Mouse (Mus musculus) thymus, adult 2 months (tissue): ENCODE measurements around the gene Ccdc88c. TPM values are rescaled to one million over a fixed set of nuclear protein-coding genes. Genes with fewer than 3 reads are reported as not detected.

Experiments used
- DNase-seq: peaks from one replicate; pipeline ENCODE4 v3.0.0; 2021
- H3K27ac ChIP-seq: fragments of 200-500 bp; 2 replicates; pipeline ENCODE4 v1.5.1; 2012; ENCODE audit warnings: low read length, control low read depth; ENCODE audit not compliant: control insufficient read depth, insufficient read depth
- H3K27me3 ChIP-seq: fragments of 200-500 bp; 2 replicates; pipeline ENCODE4 v1.6.1; 2012; ENCODE audit warnings: mild to moderate bottlenecking, low read length, moderate library complexity, mixed read lengths; ENCODE audit not compliant: control insufficient read depth, insufficient read depth
- H3K36me3 ChIP-seq: fragments of 200-500 bp; 2 replicates; pipeline ENCODE4 v1.6.1; 2012; ENCODE audit warnings: mild to moderate bottlenecking, low read length, moderate library complexity; ENCODE audit not compliant: control insufficient read depth, insufficient read depth
- H3K4me1 ChIP-seq: fragments of 200-500 bp; replicated peaks from 2 replicates; pipeline ENCODE4 v1.6.1; 2012; ENCODE audit warnings: low read length; ENCODE audit not compliant: control insufficient read depth, insufficient read depth
- H3K4me3 ChIP-seq: fragments of 200-500 bp; 2 replicates; pipeline ENCODE4 v1.5.1; 2012; ENCODE audit warnings: mild to moderate bottlenecking, low read length, control low read depth, moderate library complexity; ENCODE audit not compliant: control insufficient read depth, insufficient read depth
- CTCF ChIP-seq: fragments of 200-500 bp; IDR thresholded peaks from 2 replicates; pipeline ENCODE4 v1.5.1; 2012; ENCODE audit warnings: mild to moderate bottlenecking, control low read depth, low read length, moderate library complexity, borderline replicate concordance; ENCODE audit not compliant: control insufficient read depth, poor library complexity, insufficient read depth; ENCODE audit errors: extremely low read depth
- POLR2A ChIP-seq: fragments of 200-500 bp; IDR thresholded peaks from 2 replicates; pipeline ENCODE4 v1.6.1; 2012; ENCODE audit warnings: mild to moderate bottlenecking, low read length, control low read depth, moderate library complexity; ENCODE audit not compliant: control insufficient read depth, poor library complexity, insufficient read depth; ENCODE audit errors: extremely low read depth
- WGBS: fragments of 180-500 bp; shearing (Covaris S2); methylation state at CpG from one replicate; pipeline ENCODE4 v1.1.7; 2018; 5-methylcytosine and 5-hydroxymethylcytosine counted together
- polyA plus RNA-seq: library from polyadenylated mRNA; depleted of rRNA; stranded (reverse); fragments of >200 nt; gene quantifications from 2 replicates; pipeline ENCODE4 v1.2.3, GENCODE M21; 2012

Ccdc88c gene
- polyA plus RNA-seq, 1 experiment = 75.0 TPM

GRCm38 (mm10) chr12:100990291-100990690 is 38.6 kb downstream of the Ccdc88c start:
- no peaks in the 10 kb centered on the region for H3K36me3 ChIP-seq
- DNase-seq = no peak
- no peak for TF ChIP-seq CTCF
- no peak for TF ChIP-seq POLR2A
- no peaks in the 10 kb centered on the region for H3K27me3 ChIP-seq
- H3K4me3 ChIP-seq = no peak overlapping the region
- 92% methylated on average over 12 of the region's 12 CpGs for WGBS
- peaks cover 70% of the 10 kb centered on the region for H3K4me1 ChIP-seq
- no peak overlapping the region for H3K27ac ChIP-seq

DNA sequence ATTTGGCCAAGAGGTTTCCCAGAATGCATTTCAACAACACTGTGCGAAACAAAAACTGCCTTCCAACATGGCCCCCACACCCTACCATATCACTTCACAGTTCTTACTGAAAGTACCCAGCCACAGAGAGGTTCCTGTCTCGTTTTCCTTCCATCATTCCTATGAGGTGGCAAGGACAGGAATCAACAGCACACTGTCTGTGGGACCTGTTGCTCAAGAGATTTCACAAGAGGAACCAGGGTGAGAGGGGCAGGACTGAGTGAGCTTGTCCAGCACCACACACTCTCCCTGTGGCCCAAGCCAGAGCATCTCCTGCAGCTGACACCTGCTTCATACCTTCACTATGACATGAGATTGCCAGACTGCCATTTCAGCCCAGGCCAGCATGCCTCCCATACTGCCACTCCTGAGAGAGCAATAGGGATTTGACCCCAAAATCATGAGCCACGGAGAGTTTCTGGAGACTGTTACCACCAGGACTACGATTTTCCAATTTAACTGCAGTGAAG is 39.0 kb downstream of the Ccdc88c start:
- Histone ChIP-seq H3K27me3 (no peaks in the 10 kb centered on the region), H3K4me1 (peaks cover 70% of the 10 kb centered on the region), H3K36me3 (no peaks in the 10 kb centered on the region), H3K27ac (no peak overlapping the region), H3K4me3 (no peak overlapping the region)
- no peak for TF ChIP-seq CTCF
- TF ChIP-seq POLR2A = no peak
- no peak for DNase-seq
- 89% methylated on average over 4 of the region's 4 CpGs for WGBS

DNA sequence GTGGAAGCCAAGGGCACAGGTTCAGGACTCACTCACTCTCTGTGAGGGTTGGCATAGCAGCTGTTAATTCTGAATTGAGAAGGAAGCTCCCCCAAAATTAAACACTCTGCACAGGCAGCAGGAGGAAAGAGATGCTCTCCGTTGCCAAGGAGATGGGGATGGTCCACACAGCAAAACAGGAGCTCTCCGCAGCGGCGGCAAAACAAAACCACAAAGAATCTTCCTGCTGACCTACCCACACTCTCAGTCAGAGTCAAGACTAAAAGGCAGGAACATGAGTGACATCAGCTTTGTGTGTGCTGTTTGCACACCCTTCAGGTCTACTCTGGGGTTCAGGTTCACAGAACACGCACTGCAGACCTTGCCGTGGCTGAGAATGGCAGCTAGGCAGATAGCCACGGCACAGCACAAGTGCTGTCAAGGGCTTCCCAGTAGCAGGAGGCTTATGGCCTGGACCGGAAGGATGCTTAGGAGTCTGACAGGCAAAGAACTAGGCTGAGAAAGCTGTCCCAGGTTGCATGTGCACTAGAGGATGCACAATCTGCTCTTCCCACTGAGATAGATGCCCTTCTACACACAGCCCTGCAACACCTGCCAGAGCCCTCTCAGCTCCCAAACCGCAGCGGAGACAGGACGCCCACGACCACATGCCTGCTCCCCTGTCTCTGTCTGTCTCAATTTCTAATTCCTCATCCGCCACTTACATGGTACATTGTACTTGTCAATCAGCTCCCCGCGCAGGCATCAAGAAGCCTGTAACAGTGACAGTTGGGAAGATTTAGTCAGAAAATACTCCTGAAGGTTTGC is 40.3 kb downstream of the Ccdc88c start:
- peak; percentile 58 for DNase-seq
- Histone ChIP-seq H3K4me1 (peaks cover 61% of the 10 kb centered on the region), H3K27me3 (no peaks in the 10 kb centered on the region), H3K27ac (no peak overlapping the region), H3K4me3 (no peak overlapping the region), H3K36me3 (no peaks in the 10 kb centered on the region)
- TF ChIP-seq POLR2A (no peak), CTCF (no peak)
- 16% methylated on average over 15 of the region's 15 CpGs for WGBS

DNA sequence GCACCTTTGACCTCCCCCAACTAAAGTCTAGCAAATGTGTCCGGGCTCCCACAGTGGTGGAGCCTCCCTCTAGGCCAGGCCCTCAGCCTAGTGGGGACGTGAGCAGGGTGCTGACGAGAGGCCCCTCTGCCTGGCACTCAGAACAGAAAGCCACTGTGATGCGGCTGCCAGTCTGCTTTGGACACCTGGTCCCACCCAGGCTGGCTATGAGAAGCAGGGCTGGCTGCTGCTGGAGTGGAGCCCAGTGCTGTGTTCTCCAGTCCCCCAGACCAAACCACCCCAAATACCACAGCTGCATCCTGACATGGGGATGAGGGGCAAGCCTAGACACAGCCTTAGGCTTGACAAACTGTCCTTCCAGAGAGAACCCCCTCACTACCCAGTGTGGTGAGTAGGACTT is 42.4 kb downstream of the Ccdc88c start:
- Histone ChIP-seq H3K27me3 (no peaks in the 10 kb centered on the region), H3K27ac (no peak overlapping the region), H3K36me3 (peaks cover 8% of the 10 kb centered on the region; the same call in 1 of the 2 replicates), H3K4me1 (peaks cover 41% of the 10 kb centered on the region), H3K4me3 (no peak overlapping the region)
- WGBS = 43% methylated on average over 4 of the region's 4 CpGs
- TF ChIP-seq POLR2A (no peak), CTCF (no peak)
- DNase-seq = no peak

- no peak overlapping the region for H3K27ac ChIP-seq
- TF ChIP-seq CTCF = no peak
- no peak for TF ChIP-seq POLR2A
- WGBS = 86% methylated on average over 2 of the region's 2 CpGs
- peaks cover 8% of the 10 kb centered on the region; the same call in 1 of the 2 replicates for H3K36me3 ChIP-seq
- peaks cover 40% of the 10 kb centered on the region for H3K4me1 ChIP-seq
- no peak for DNase-seq
- H3K27me3 ChIP-seq = no peaks in the 10 kb centered on the region
- H3K4me3 ChIP-seq = no peak overlapping the region
These were observed 43.1 kb downstream of the Ccdc88c start for GRCm38 (mm10) chr12:100985793-100986157.

GRCm38 (mm10) chr12:100985050-100985792 is 43.6 kb downstream of the Ccdc88c start:
- H3K27me3 ChIP-seq = no peaks in the 10 kb centered on the region
- no peak overlapping the region for H3K4me3 ChIP-seq
- no peak for DNase-seq
- H3K27ac ChIP-seq = no peak overlapping the region
- 67% methylated on average over 10 of the region's 10 CpGs for WGBS
- peaks cover 38% of the 10 kb centered on the region for H3K4me1 ChIP-seq
- peaks cover 8% of the 10 kb centered on the region; the same call in 1 of the 2 replicates for H3K36me3 ChIP-seq
- TF ChIP-seq CTCF (no peak), POLR2A (no peak)
